Mouse (Mus musculus): ENCODE results near the gene Kbtbd3. TPM values are rescaled to one million over a fixed set of nuclear protein-coding genes. Genes with fewer than 3 reads are reported as not detected.

The Kbtbd3 gene
- polyA plus RNA-seq, 1 experiment, result 0.03 TPM

DNA sequence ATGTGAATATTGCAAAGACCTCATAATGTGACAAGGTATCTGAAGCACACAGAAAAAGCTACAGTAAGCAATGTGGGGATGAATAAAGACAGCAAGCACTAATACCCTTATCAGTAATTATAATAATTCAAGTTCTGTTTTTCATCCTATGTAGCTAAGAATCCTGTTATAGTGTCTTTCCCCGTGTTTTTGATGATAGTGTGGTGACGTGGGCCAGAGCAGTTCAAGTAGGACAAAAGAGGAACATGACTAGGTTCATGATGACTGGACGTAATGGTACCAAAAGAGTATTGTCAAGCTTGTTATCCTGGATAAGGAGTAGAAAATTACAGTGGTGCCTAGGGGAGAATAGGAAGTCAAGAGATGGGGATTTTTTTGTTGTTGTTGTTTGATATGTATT lies 1.1 kb downstream of the Kbtbd3 start:
- peaks cover 8% of the 10 kb centered on the region for H3K36me3 ChIP-seq (ENCODE audit: control insufficient read depth)
- TF ChIP-seq GATA1 (IDR thresholded peaks at IDR 0.05; ENCODE audit: low read length) (no peak), TAL1 (IDR thresholded peaks at IDR 0.05; ENCODE audit: low read length) (no peak)
- H3K27me3 ChIP-seq (ENCODE audit: control insufficient read depth), result no peaks in the 10 kb centered on the region
- H3K9me3 ChIP-seq (ENCODE audit: control insufficient read depth, low read length), result no peaks in the 10 kb centered on the region
- H3K4me1 ChIP-seq (ENCODE audit: control insufficient read depth), result peaks cover 41% of the 10 kb centered on the region
- peak overlapping the region; percentile 85 for H3K4me3 ChIP-seq (replicated peaks)

DNA sequence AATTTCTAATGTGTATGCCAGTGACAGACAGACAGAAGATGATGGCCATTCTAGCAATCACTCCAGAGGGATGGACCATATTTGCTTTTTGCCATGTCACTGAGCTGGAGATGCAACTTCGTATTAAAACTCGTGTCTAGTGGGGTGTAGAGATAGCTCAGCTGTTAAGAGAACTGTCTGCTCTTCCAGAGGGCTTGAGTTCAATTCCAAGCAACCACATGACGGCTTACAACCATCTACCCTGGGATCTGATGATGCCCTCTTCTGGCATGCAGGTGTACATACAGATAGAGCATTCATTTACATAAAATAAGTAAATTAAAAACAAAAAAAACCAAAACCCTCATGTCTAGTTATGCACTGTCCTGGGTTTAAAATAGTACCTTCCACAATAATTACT lies 1.5 kb downstream of the Kbtbd3 start:
- H3K4me1 ChIP-seq (ENCODE audit: control insufficient read depth), result peaks cover 41% of the 10 kb centered on the region
- peaks cover 6% of the 10 kb centered on the region; the same call in 1 of the 2 replicates for H3K36me3 ChIP-seq (ENCODE audit: control insufficient read depth)
- H3K4me3 ChIP-seq (replicated peaks), result peak overlapping the region; percentile 85
- no peaks in the 10 kb centered on the region for H3K27me3 ChIP-seq (ENCODE audit: control insufficient read depth)
- no peaks in the 10 kb centered on the region for H3K9me3 ChIP-seq (ENCODE audit: control insufficient read depth, low read length)
- TF ChIP-seq GATA1 (IDR thresholded peaks at IDR 0.05; ENCODE audit: low read length) (no peak), TAL1 (IDR thresholded peaks at IDR 0.05; ENCODE audit: low read length) (no peak)

DNA sequence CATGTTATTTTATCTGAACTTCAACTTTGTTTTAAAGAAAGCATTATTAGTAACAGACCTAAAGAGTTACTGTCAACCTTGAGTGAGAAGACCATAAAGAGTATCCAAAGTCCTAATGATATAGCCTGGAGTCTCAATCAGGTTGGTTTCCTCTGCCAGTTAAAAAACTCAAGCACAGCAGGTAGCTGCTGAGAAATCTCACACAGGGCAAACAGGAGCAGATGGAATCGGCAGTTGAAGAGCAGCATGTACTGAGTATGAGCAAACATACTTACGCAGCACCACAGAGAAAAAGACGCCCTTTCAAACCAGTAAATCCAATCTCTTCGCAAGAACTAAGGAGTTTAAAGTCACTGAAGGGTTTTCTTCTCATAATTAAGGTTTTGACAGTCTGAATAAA lies 4.3 kb downstream of the Kbtbd3 start:
- peaks cover 24% of the 10 kb centered on the region for H3K4me1 ChIP-seq (ENCODE audit: control insufficient read depth)
- H3K4me3 ChIP-seq (replicated peaks), result no peak overlapping the region
- peaks cover 2% of the 10 kb centered on the region for H3K36me3 ChIP-seq (ENCODE audit: control insufficient read depth)
- no peaks in the 10 kb centered on the region for H3K9me3 ChIP-seq (ENCODE audit: control insufficient read depth, low read length)
- no peaks in the 10 kb centered on the region for H3K27me3 ChIP-seq (ENCODE audit: control insufficient read depth)
- no peak for TF ChIP-seq TAL1 (IDR thresholded peaks at IDR 0.05; ENCODE audit: low read length)

DNA sequence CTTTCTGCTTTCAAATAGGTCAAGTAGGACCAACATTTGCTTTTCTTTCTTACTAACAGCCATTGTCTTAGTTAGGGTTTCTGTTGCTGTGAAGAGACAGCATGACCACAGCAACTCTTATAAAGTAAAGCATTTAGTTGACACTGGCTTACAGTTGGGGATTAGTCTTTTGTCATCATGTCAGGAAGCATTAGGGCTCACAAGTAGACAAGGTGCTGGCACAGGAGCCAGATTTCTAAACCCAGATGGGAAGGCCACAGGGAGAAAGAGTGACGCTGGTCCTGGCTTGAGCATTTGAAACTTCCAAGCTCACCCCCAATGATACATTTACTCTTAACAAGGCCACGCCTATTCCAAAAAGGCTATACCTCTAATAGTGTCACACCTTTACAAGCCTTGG lies 6.1 kb downstream of the Kbtbd3 start:
- Histone ChIP-seq H3K4me1 (ENCODE audit: control insufficient read depth) (peaks cover 11% of the 10 kb centered on the region), H3K36me3 (ENCODE audit: control insufficient read depth) (peaks cover 2% of the 10 kb centered on the region), H3K27me3 (ENCODE audit: control insufficient read depth) (no peaks in the 10 kb centered on the region), H3K9me3 (ENCODE audit: control insufficient read depth, low read length) (no peaks in the 10 kb centered on the region), H3K4me3 (replicated peaks) (no peak overlapping the region)
- TF ChIP-seq GATA1 (IDR thresholded peaks at IDR 0.05; ENCODE audit: low read length) (no peak), TAL1 (IDR thresholded peaks at IDR 0.05; ENCODE audit: low read length) (no peak)

DNA sequence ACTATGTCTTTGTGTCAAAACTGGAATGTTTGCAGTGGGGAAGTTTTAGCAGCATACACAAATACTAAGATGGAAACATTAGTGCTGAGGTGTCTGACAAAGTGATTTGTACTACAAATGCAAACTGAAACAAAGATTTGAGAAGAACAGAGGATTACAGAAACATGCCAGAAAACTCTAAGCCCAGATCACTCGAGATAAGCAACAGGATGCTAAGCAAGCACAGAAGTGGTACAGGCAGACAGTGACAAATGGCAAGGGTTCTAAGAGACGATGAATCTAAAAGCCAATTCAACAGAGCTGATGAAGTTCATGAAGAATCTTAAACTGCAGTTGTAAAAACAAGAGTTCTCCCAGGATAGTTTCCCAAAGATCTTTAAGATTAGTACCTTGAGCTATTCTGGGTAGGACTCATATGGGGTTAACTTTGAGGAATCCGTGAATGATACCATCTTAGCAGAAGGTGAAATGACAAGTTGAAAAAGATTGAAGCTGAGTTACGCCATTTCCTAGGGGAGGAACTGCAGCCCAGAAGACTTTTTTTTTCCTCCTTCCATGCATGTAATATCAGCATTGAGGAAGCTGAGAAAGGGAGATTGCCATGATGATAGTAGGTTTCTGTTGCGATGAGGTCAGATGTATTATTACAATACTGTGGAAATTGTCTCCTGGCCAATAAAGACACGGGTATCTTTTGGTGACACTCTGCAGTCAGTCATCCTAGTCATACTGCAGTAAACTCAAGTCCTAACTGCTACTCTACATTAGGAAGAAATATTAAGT lies 9.5 kb downstream of the Kbtbd3 start:
- H3K36me3 ChIP-seq (ENCODE audit: control insufficient read depth), result peaks cover 2% of the 10 kb centered on the region
- TF ChIP-seq TAL1 (IDR thresholded peaks at IDR 0.05; ENCODE audit: low read length) (no peak), GATA1 (IDR thresholded peaks at IDR 0.05; ENCODE audit: low read length) (no peak)

DNA sequence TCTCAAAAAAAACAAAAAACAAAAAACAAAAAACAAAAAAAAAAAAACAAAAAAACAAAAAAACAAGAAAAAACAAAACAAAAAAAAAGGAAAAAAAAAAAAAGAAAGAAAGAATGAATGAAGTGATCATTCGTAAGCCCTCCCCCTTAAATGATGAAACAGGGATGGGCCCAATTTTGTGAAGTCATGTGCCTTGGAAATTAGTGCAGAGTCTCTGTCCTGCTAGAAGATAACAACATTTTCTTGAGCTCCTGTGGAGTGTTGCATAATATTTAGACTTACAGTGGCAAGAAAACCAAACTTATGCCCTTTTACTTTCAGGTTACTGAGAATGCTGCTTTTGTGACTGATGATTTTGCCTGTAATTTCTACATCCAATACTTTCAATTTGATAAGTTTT lies 43.5 kb downstream of the Kbtbd3 start:
- Histone ChIP-seq H3K27me3 (ENCODE audit: control insufficient read depth) (no peaks in the 10 kb centered on the region), H3K4me3 (replicated peaks) (no peak overlapping the region), H3K36me3 (ENCODE audit: control insufficient read depth) (no peaks in the 10 kb centered on the region)

More for the DNA sequence above, 9.5 kb downstream of the Kbtbd3 start:
- Histone ChIP-seq H3K4me3 (replicated peaks) (no peak overlapping the region), H3K4me1 (ENCODE audit: control insufficient read depth) (no peaks in the 10 kb centered on the region), H3K9me3 (ENCODE audit: control insufficient read depth, low read length) (no peaks in the 10 kb centered on the region), H3K27me3 (ENCODE audit: control insufficient read depth) (no peaks in the 10 kb centered on the region)

DNA sequence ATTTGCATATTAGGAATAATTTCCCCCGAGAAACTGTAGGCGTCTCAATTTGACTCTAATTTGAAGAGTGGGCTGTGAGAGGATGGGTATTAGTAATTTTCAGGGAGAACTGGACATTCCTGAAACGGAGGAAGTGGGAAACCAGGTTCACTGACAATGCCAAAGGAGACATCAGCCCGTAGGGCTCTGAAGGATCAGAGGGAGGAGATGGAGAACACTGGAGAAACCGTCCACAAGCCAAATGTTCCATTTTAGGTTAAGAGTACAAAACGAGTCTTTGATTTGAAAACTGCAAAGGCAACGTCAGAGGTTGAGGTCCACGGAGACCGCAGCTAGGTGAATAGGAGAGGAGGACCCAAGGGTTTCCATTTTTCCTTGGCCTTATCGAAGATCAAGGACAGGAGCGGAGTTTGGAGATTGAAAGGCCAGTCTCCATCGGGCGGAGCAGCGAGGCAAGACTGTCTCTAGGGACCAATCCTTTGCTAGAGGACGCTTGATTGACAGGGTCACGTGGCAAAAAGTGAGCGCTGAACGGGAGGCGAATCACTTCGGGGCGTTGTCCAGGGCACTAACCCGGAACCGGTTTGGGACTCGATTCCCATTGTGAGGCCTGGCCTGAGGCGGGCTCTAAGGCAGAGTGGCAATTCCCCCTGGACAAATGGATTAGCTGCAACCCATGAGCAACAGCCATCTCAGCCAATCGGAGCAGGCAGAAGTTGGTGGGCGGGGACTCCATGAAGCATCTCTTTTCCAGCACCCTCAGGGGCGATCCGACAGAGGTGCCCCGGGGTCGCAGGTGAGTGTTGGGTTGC lies 66.4 kb downstream of the Kbtbd3 start, which contains the start of gene Msantd4:
Msantd4 (plus strand) TSS at position 735 of the 812 bp plus-strand sequence.
- 0 out of 2 replicates have a peak, but pooled peaks cover 2% of the 10 kb centered on the region for H3K36me3 ChIP-seq (ENCODE audit: control insufficient read depth)
- H3K9me3 ChIP-seq (ENCODE audit: control insufficient read depth, low read length), result no peaks in the 10 kb centered on the region
- H3K4me1 ChIP-seq (ENCODE audit: control insufficient read depth), result peaks cover 13% of the 10 kb centered on the region
- H3K4me3 ChIP-seq (replicated peaks), result peak within 1 kb of the TSS; percentile 72
- TF ChIP-seq GATA1 (IDR thresholded peaks at IDR 0.05; ENCODE audit: low read length) (no peak), TAL1 (IDR thresholded peaks at IDR 0.05; ENCODE audit: low read length) (no peak)
- H3K27me3 ChIP-seq (ENCODE audit: control insufficient read depth), result no peaks in the 10 kb centered on the region

More for the DNA sequence above, 43.5 kb downstream of the Kbtbd3 start:
- Histone ChIP-seq H3K4me1 (ENCODE audit: control insufficient read depth) (no peaks in the 10 kb centered on the region), H3K9me3 (ENCODE audit: control insufficient read depth, low read length) (no peaks in the 10 kb centered on the region)
- TF ChIP-seq TAL1 (IDR thresholded peaks at IDR 0.05; ENCODE audit: low read length), result no peak
- no peak for TF ChIP-seq GATA1 (IDR thresholded peaks at IDR 0.05; ENCODE audit: low read length)

DNA sequence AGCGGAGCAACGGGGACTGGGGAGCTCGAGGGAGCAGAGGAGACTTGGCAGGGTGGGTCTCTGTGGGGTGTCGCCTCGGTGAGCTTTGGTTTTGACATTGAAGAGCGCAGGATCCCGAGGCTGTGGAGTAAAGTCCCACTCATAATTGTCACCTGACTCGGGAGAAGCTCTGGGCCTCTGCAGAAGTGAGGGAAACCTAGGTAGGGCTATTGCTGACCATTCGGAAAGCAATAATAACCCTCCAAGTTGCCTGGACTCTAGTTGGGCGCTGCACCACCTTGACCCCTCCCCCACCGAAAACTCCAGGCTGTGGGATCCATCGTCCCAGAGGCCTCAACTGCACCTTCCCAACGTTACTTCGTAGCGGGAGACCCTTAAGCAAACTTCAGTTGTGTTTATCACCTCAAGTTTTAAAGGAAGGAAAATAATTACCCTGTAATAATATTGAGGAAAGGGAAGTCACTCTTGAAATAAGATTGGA lies 67.0 kb downstream of the Kbtbd3 start:
- Histone ChIP-seq H3K9me3 (ENCODE audit: control insufficient read depth, low read length) (no peaks in the 10 kb centered on the region), H3K4me1 (ENCODE audit: control insufficient read depth) (peaks cover 13% of the 10 kb centered on the region), H3K36me3 (ENCODE audit: control insufficient read depth) (peaks cover 2% of the 10 kb centered on the region; the same call in 1 of the 2 replicates), H3K4me3 (replicated peaks) (peak overlapping the region; percentile 72), H3K27me3 (ENCODE audit: control insufficient read depth) (no peaks in the 10 kb centered on the region)
- TF ChIP-seq TAL1 (IDR thresholded peaks at IDR 0.05; ENCODE audit: low read length) (no peak), GATA1 (IDR thresholded peaks at IDR 0.05; ENCODE audit: low read length) (no peak)

Other genes with a start within 250 kb of the Kbtbd3 start
- 0.11 and 0.15 TPM in 2 replicates for gene Aasdhppt, start 362 bp upstream of the Kbtbd3 start, polyA plus RNA-seq (2012)
- gene Msantd4, start 66.7 kb downstream of the Kbtbd3 start, polyA plus RNA-seq (2012), result 0.05 TPM in 2 replicates